8 mouse cellular contexts compared by ENCODE assay signal in genomic region chr12:102282763-102283482, GRCm38 (mm10). TPM values are rescaled to one million over a fixed set of nuclear protein-coding genes. Genes with fewer than 3 reads are reported as not detected.
DNase-seq lines count a peak whose midpoint lies in the region; ATAC-seq and TF ChIP-seq lines count a peak whose summit lies in the region.

Gene Rin3, plus strand, starts transcription at chr12:102283048.

- peak within 1 kb of the TSS; percentile 35 for H3K27ac ChIP-seq in bone marrow macrophage, adult 2 months (ENCODE audit: insufficient read depth, low read depth, low read length)
- peak within 1 kb of the TSS; percentile 61 for H3K27ac ChIP-seq in hindbrain, embryonic 16.5 days (ENCODE audit: low read depth, low read length)
- H3K27ac ChIP-seq in liver, embryonic 11.5 days (ENCODE audit: low read depth, low read length), result peak within 1 kb of the TSS; percentile 62
- peak within 1 kb of the TSS; percentile 59; the same call in 1 of the 2 replicates for H3K27ac ChIP-seq in midbrain, postnatal 0 days (ENCODE audit: low read depth, low read length)
- H3K27ac ChIP-seq in testis, adult 2 months (ENCODE audit: control insufficient read depth, insufficient read depth, low read depth, low read length), result peak within 1 kb of the TSS; percentile 86

- intact Hi-C loops in gastrocnemius, postnatal 14 days (cut with DNase I; ENCODE audit: low total_unique reads), result no loop called here

- TF ChIP-seq CTCF in bone marrow macrophage, adult 2 months (IDR thresholded peaks at IDR 0.05; ENCODE audit: low read depth, low read length), result no peak
- TF ChIP-seq CTCF in midbrain, postnatal 0 days (IDR thresholded peaks at IDR 0.05), result no peak
- TF ChIP-seq CTCF in testis, adult 2 months (IDR thresholded peaks at IDR 0.05; ENCODE audit: control insufficient read depth, insufficient read depth, insufficient replicate concordance, low read depth, low read length), result no peak

- H3K9me3 ChIP-seq in hindbrain, embryonic 16.5 days (ENCODE audit: control insufficient read depth, low read length), result peaks cover 3% of the 10 kb centered on the region
- peaks cover 3% of the 10 kb centered on the region; the same call in 1 of the 2 replicates for H3K9me3 ChIP-seq in liver, embryonic 11.5 days (ENCODE audit: control insufficient read depth, low read length)
- no peaks in the 10 kb centered on the region; the same call in 1 of the 2 replicates for H3K9me3 ChIP-seq in midbrain, postnatal 0 days (ENCODE audit: low read length)

- H3K36me3 ChIP-seq in hindbrain, embryonic 16.5 days (ENCODE audit: control insufficient read depth, insufficient read depth, low read length), result no peaks in the 10 kb centered on the region
- no peaks in the 10 kb centered on the region for H3K36me3 ChIP-seq in liver, embryonic 11.5 days (ENCODE audit: control insufficient read depth, insufficient read depth, low read length)
- no peaks in the 10 kb centered on the region for H3K36me3 ChIP-seq in midbrain, postnatal 0 days (ENCODE audit: insufficient read depth, low read length)
- H3K36me3 ChIP-seq in testis, adult 2 months (ENCODE audit: control insufficient read depth, insufficient read depth, low read length), result no peaks in the 10 kb centered on the region

- ATAC-seq in hindbrain, embryonic 16.5 days, result peak; percentile 57; the same call in 1 of the 2 replicates
- peak; percentile 40 for ATAC-seq in liver, embryonic 11.5 days (replicated peaks; ENCODE audit: low FRiP score)
- ATAC-seq in midbrain, postnatal 0 days (ENCODE audit: low FRiP score), result peak; percentile 36; the same call in 1 of the 2 replicates

- peak within 1 kb of the TSS; percentile 99 for H3K4me2 ChIP-seq in hindbrain, embryonic 16.5 days (ENCODE audit: low read length)
- H3K4me2 ChIP-seq in liver, embryonic 11.5 days, result peak within 1 kb of the TSS; percentile 93
- peak within 1 kb of the TSS; percentile 99 for H3K4me2 ChIP-seq in midbrain, postnatal 0 days (ENCODE audit: low read depth, low read length, poor library complexity, severe bottlenecking)

- peak within 1 kb of the TSS; percentile 78 for H3K9ac ChIP-seq in hindbrain, embryonic 16.5 days (ENCODE audit: low read depth, low read length)
- peak within 1 kb of the TSS; percentile 73 for H3K9ac ChIP-seq in liver, embryonic 11.5 days (ENCODE audit: low read depth, low read length)
- H3K9ac ChIP-seq in midbrain, postnatal 0 days (replicated peaks; ENCODE audit: low read length, poor library complexity, severe bottlenecking), result peak within 1 kb of the TSS; percentile 67

- peak within 1 kb of the TSS; percentile 83 for H3K4me3 ChIP-seq in bone marrow macrophage, adult 2 months (ENCODE audit: insufficient read depth, low read length)
- H3K4me3 ChIP-seq in hindbrain, embryonic 16.5 days (ENCODE audit: low read length), result peak within 1 kb of the TSS; percentile 54
- H3K4me3 ChIP-seq in liver, embryonic 11.5 days (ENCODE audit: low read depth, low read length), result peak within 1 kb of the TSS; percentile 65
- peak within 1 kb of the TSS; percentile 55 for H3K4me3 ChIP-seq in midbrain, postnatal 0 days (ENCODE audit: low read depth, low read length)
- peak within 1 kb of the TSS; percentile 87 for H3K4me3 ChIP-seq in testis, adult 2 months (ENCODE audit: control insufficient read depth, low read depth, low read length)

- peak; percentile 71 for DNase-seq in Muller cell, postnatal 12 days (ENCODE audit: inconsistent ontology term)
- peak; percentile 69 for DNase-seq in gastrocnemius, postnatal 14 days
- peak; percentile 70 for DNase-seq in liver, embryonic 11.5 days (ENCODE audit: low spot score)
- DNase-seq in midbrain, postnatal 0 days (ENCODE audit: low spot score), result no peak
- no peak for DNase-seq in layer of hippocampus, adult 9-10 months (ENCODE audit: low spot score)

- WGBS in hindbrain, embryonic 16.5 days, result under 1% methylated on average over 59 of the region's 75 CpGs
- WGBS in liver, embryonic 11.5 days, result 1% methylated on average over 75 of the region's 75 CpGs
- 1% methylated on average over 73 of the region's 75 CpGs for WGBS in midbrain, postnatal 0 days

- H3K4me1 ChIP-seq in bone marrow macrophage, adult 2 months (ENCODE audit: control insufficient read depth, insufficient read depth, low read length), result peaks cover 44% of the 10 kb centered on the region
- peaks cover 15% of the 10 kb centered on the region for H3K4me1 ChIP-seq in hindbrain, embryonic 16.5 days (ENCODE audit: control insufficient read depth, insufficient read depth, low read depth, low read length)
- peaks cover 33% of the 10 kb centered on the region for H3K4me1 ChIP-seq in liver, embryonic 11.5 days (replicated peaks; ENCODE audit: control insufficient read depth, insufficient read depth, low read length)
- H3K4me1 ChIP-seq in midbrain, postnatal 0 days (ENCODE audit: insufficient read depth, low read length), result peaks cover 5% of the 10 kb centered on the region; the same call in 1 of the 2 replicates
- peaks cover 21% of the 10 kb centered on the region for H3K4me1 ChIP-seq in testis, adult 2 months (ENCODE audit: control insufficient read depth, insufficient read depth, low read length)

- 0 out of 2 replicates have a peak, but pooled peaks cover 2% of the 10 kb centered on the region for H3K27me3 ChIP-seq in hindbrain, embryonic 16.5 days (replicated peaks; ENCODE audit: control insufficient read depth, insufficient read depth, low read length)
- no peaks in the 10 kb centered on the region for H3K27me3 ChIP-seq in liver, embryonic 11.5 days (replicated peaks; ENCODE audit: control insufficient read depth, insufficient read depth, low read length)
- H3K27me3 ChIP-seq in midbrain, postnatal 0 days (ENCODE audit: insufficient read depth, low read length), result peaks cover 5% of the 10 kb centered on the region; the same call in 1 of the 2 replicates
- H3K27me3 ChIP-seq in testis, adult 2 months (ENCODE audit: control insufficient read depth, insufficient read depth, low read length), result no peaks in the 10 kb centered on the region

- no peak for TF ChIP-seq POLR2A in bone marrow macrophage, adult 2 months (IDR thresholded peaks at IDR 0.05; ENCODE audit: borderline replicate concordance, low read depth, low read length)
- TF ChIP-seq POLR2A in testis, adult 2 months (IDR thresholded peaks at IDR 0.05; ENCODE audit: control insufficient read depth, low read depth, low read length), result 0 out of 2 replicates have a peak, but pooled peaks have one; percentile 48

RNA-seq across cellular contexts. Expression of gene Rin3, which starts in this region (rescaled TPM):
- polyA plus RNA-seq in bone marrow macrophage, adult 2 months (2012; ENCODE audit: insufficient read depth, insufficient read length, missing spikeins), result 31.8 and 39.5 TPM in 2 replicates
- total RNA-seq in gastrocnemius, postnatal 14 days (2021), result 10 to 100 TPM; 11.0 to 13.0 TPM
- 2.6 and 4.2 TPM in 2 replicates for polyA plus RNA-seq in hindbrain, embryonic 16.5 days (2015; fragmentation: Nextera tagmentation; extraction: Ambion mirVana)
- polyA plus RNA-seq in liver, embryonic 11.5 days (2014; fragmentation: Nextera tagmentation; extraction: Ambion mirVana), result 10.2 and 12.9 TPM in 2 replicates
- total RNA-seq in midbrain, postnatal 0 days (2014; rRNA removed), result 3.7 and 5.9 TPM in 2 replicates
- polyA plus RNA-seq in midbrain, postnatal 0 days (2015; fragmentation: Nextera tagmentation; extraction: Ambion mirVana), result 1.6 and 1.8 TPM in 2 replicates
- 2.1 and 2.4 TPM in 2 replicates for polyA plus RNA-seq in testis, adult 2 months (2012; rRNA removed)

Comparison
In these comparisons a context has a peak if more than half of its experiments do, and no peak if none do; other contexts are left out.
1. DNase-seq: peak in Muller cell, postnatal 12 days (single experiment), gastrocnemius, postnatal 14 days (single experiment) and liver, embryonic 11.5 days (single experiment); none in midbrain, postnatal 0 days (single experiment) and layer of hippocampus, adult 9-10 months (single experiment).
2. H3K27ac ChIP-seq: peak in every context shown above with its lines; median percentile 86 in testis, adult 2 months; 62 in liver, embryonic 11.5 days; 61 in hindbrain, embryonic 16.5 days; 59 in midbrain, postnatal 0 days; 35 in bone marrow macrophage, adult 2 months.
3. Peak in every context shown above with its lines, with median percentiles within 50 percentile points of each other: H3K4me3 ChIP-seq, ATAC-seq, H3K4me2 ChIP-seq and H3K9ac ChIP-seq.